Mouse (Mus musculus) urinary bladder, postnatal 14 days (tissue): ENCODE data around the gene Olfr725.

Experiments
- DNase-seq: peaks from one replicate; pipeline ENCODE4 v3.0.0; 2021; ENCODE audit warnings: low spot score

The Olfr725 gene

DNA sequence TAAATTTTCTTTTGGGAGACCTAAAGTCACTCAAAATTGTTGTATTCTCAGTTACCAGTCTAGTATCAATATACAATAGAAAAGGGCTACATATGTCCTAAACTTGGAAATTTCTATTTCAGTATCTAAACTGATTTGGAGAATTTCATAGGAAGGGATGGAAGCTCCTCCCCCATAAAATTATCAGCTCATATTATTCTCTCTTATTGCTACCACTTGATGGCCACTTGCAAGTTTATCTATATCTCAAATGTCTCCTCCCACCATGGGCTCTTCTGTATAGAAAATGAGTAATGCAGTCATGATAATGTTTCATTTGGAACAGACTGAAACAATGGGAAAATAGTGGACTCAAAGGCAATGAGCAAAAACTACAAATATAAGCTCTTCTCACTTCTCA lies at the start of gene Olfr725:
TSS of gene Olfr725 (minus strand) at position 101 of the 400 bp plus-strand sequence.
- no peak for DNase-seq

DNA sequence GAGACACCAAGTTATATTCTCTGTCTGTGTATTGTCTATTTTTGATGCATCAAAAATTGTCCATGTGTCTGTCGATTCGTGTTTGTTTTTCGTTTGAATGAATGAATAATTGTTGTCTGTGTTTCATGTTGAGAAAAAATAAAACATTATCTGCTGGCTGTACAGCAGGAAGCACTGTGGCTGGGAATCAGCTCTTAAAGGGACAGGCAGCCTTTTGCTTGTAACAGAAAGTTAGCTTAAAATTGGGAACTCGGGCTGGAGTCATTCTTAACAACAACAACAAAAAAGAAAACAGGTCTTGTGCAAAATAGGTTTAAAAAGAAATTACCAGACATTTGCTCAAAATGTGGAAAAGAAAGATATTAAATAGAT lies 22.5 kb upstream of the Olfr725 start:
- no peak for DNase-seq

DNA sequence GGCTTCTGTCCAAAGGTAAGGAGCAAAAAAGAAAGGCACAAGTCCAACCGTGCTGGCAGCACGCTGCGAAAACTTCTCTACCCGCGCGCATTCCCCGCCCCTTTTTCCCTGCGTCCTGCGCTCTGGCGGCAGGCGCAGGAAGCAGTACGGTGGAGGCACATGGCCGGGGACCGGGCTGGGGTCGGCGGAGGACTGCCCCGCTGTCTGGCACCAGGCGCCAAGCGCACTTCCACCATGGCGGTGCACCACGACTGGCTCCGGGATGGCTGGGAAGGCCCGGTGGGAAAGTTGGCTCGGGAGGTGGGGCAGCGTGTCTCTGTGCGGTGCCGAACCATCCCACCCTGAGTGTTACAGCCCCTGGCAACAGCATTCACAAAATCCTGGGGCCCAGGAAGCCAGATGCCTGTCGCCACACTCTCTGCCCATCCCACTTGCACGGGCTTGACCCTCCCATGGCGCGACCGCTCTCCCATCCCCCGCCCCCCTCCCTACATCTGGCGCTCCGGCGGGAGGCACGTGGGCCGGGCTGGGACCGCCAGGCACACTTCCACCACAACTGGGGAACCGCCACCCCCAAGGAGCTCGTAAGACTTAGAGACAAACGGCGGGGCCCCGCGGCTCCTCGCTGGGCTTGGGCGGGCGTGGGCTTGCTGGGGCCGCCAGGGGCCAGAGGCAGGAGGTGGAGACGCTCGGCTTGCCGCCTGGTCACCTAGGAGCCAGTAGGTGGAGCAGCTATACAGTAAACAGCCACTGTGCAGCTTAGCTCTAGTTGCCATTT lies 22.0 kb upstream of the Olfr725 start:
- peak; percentile 54 for DNase-seq

DNA sequence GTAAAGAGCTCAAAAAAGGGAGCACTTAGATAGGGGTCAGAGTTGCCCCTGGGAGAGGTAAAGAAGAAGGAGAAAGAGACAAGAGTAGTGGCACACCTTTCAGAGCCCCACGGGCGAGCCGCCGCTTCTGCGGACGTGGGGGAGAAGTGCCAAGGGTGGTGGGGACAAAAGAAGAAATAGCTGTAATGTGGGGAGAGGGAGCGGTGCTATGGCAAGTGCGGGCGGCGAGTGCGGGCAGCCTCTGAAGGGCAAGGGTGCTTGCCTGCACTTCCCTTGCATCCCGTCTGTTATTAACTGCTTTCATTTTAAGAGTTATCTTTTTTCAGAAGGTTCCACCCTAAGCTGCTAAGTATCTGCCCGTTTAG lies 21.4 kb upstream of the Olfr725 start:
- DNase-seq: no peak

DNA sequence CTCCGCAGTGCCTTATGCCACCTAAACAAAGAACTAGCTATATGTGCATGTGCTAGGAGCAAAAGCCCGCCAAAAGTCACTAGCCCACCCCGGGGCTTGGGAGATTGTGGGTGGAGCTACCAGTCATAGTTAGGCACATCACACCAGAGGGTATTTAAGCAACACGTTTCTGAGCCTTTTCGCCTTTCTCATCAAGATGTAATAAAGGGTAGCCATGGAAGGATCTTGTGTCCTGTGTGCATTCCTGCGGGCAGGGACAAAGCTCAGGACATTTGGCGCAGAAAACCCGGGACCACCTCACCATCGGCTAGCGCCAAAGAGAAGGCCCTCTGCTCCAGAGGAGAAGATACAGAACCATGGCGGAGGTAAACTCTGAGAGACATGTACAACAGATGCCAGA lies 21.0 kb upstream of the Olfr725 start:
- DNase-seq: no peak

DNA sequence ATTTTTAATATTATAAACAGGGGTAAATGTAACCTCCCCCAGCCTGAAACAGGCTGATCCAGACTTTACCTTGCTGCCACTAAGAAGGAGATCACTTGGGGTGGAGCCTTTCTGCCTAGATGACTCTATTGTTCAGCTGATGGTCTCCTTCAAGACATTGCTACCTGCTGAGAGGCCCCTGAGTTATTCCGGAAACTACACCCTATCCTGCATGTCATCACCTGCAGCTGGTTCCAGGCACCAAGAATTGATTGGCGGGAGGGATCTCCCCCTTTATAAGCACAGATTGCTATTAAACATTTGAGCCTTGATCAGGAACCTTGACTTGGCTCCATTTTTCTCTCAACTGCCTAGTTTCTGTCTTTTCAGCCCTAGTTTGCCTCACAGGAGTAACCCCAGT lies 8.1 kb downstream of the Olfr725 start:
- no peak for DNase-seq

DNA sequence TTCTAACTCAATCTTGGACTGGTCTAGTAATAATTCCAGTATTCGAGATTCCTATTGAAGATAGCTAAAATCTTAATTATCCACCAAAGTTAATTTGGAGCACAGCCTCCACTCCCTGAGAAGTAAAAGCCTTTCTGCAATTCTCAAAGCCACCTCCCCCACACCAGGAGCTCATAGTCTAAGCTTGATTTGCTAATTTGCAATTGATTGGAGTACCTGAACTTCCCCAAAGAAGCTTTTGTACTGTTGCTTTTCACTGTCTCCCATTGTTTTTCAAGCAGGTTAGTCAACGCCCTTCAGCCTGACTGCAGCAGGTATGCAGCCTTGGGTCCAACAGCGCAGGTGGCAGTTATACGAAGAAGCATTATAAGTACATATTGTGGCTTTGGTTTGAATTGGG lies 8.8 kb downstream of the Olfr725 start:
- DNase-seq: no peak

DNA sequence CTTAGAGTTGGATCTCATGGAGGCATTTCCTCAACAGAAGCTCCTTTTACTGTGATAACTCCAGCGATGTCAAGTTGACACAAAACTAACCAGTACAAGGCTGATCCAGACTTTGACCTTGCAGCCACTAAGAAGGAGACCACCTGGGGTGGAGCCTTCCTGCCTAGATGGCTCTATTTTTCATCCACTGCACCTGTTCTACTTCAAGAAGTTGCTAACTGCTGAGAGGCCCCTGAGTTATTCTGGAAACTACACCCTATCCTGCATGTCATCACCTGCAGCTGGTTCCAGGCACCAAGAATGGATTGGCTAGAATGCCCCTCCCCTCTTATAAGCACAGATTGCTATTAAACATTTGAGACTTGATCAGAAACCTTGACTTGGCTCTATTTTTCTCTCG lies 13.8 kb downstream of the Olfr725 start:
- DNase-seq: no peak
